Mouse (Mus musculus): ENCODE data around the gene Gm6309. TPM values are rescaled to one million over a fixed set of nuclear protein-coding genes. Genes with fewer than 3 reads are reported as not detected.

Gm6309 gene
- total RNA-seq, 1 experiment from 2014 or later = not detected

Other genes starting within 250 kb of the Gm6309 start
- gene Cyp3a25, start 161.1 kb downstream of the Gm6309 start, total RNA-seq (2017) = not detected in 3 replicates
- not detected in 3 replicates for gene Cyp3a59, start 91.5 kb downstream of the Gm6309 start, total RNA-seq (2017)
- gene Gm5565, start 10.2 kb downstream of the Gm6309 start, total RNA-seq (2017) = not detected in 3 replicates
- not detected in 3 replicates for gene 1700001J03Rik, start 14.6 kb upstream of the Gm6309 start, total RNA-seq (2017)
- gene Rnf6, start 50.8 kb upstream of the Gm6309 start, total RNA-seq (2017) = 76.5 to 106 TPM (median 87.9 TPM) in 3 replicates
- gene Cdk8, start 60.5 kb upstream of the Gm6309 start, total RNA-seq (2017) = 22.9 to 39.3 TPM (median 26.6 TPM) in 3 replicates
- gene Wasf3, start 214.3 kb upstream of the Gm6309 start, total RNA-seq (2017) = not detected in 3 replicates

All from monocyte, adult 5-6 weeks (primary cell).